Mouse (Mus musculus): ENCODE data around the gene Cd3eap. TPM values are rescaled to one million over a fixed set of nuclear protein-coding genes. Genes with fewer than 3 reads are reported as not detected.

The Cd3eap gene
- polyA plus RNA-seq, 1 experiment: 12.7 TPM

DNA sequence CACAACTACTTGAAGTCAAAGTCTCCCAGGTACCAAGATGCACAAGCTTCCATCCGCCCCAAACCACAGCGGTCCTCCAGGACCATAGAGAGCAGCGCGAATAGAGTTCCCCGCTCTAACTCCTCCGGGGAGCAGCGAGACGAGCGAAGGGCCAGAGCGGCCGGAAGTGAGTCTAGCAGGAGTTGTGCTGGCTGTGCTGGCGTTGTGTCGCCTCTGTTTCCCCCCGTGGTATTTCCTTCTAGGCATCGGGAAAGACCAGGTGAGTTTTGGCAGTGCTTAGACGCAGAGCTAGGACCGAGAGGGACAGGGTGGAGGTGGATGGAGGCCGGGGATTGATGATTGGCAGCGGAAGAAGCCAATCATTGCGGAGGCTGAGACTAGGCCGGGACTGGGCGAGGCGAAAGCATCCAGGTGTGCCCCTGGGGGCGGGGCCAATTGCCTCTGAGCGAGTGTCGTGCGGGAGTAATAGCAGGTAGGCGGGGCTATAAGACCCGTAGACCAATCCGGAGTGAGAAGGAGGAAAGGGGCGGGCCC lies 14.3 kb downstream of the Cd3eap start:
- Histone ChIP-seq H3K27ac (ENCODE audit: insufficient read depth, low read length) (peak overlapping the region; percentile 93), H3K4me1 (ENCODE audit: control insufficient read depth, insufficient read depth, low read length) (peaks cover 4% of the 10 kb centered on the region; the same call in 1 of the 2 replicates), H3K4me3 (replicated peaks; ENCODE audit: insufficient read depth, low read depth, low read length) (peak overlapping the region; percentile 91), H3K27me3 (ENCODE audit: control insufficient read depth, insufficient read depth, low read length) (no peaks in the 10 kb centered on the region)
- WGBS: under 1% methylated on average over 31 of the region's 31 CpGs
- peak; percentile 98 to 99 for DNase-seq
- TF ChIP-seq POLR2A (IDR thresholded peaks at IDR 0.05; ENCODE audit: borderline replicate concordance, insufficient read depth, low read length) (peak; percentile 63; the same call in 1 of the 2 replicates), CTCF (IDR thresholded peaks at IDR 0.05; ENCODE audit: borderline replicate concordance, insufficient read depth, low read depth, low read length) (no peak)

DNA sequence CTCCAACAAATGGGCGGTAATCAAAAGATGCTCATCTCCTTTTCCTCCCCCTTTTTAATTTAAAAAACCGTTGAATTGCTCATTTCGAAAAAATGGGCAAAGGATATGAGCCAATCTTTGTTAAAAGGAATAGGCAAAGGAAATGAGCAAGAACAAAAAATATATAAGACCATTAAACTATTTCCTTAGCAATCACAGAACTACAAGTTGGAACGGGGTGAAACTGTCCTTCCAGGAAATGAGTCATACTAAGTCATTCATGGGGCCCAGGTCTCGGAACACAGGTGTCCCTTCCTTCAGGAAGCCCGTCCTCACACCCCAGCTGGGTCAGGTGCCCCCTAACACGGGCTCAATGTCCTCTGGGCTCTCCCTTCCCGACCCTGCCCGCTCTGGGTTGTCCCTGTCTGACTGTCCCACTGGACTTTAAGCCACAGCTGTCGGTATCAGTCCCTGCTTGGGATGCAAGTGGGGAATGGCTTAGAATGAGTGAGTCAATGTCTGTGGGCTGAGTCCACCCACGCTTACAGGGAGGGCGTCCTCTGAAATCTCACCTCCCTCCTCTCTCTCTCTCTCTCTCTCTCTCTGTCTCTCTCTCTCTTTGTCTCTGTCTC lies 14.9 kb downstream of the Cd3eap start, which contains the start of gene Ercc1:
Gene Ercc1, plus strand, starts transcription at position 542 of the 611 bp plus-strand sequence.
- 16% methylated on average over 12 of the region's 12 CpGs for WGBS
- peak within 1 kb of the TSS; percentile 93 for H3K27ac ChIP-seq (ENCODE audit: insufficient read depth, low read length)
- peak within 1 kb of the TSS; percentile 91 for H3K4me3 ChIP-seq (replicated peaks; ENCODE audit: insufficient read depth, low read depth, low read length)
- no peak for DNase-seq
- no peaks in the 10 kb centered on the region for H3K27me3 ChIP-seq (ENCODE audit: control insufficient read depth, insufficient read depth, low read length)
- TF ChIP-seq CTCF (IDR thresholded peaks at IDR 0.05; ENCODE audit: borderline replicate concordance, insufficient read depth, low read depth, low read length): no peak
- no peak for TF ChIP-seq POLR2A (IDR thresholded peaks at IDR 0.05; ENCODE audit: borderline replicate concordance, insufficient read depth, low read length)
- H3K4me1 ChIP-seq (ENCODE audit: control insufficient read depth, insufficient read depth, low read length): peaks cover 4% of the 10 kb centered on the region; the same call in 1 of the 2 replicates

DNA sequence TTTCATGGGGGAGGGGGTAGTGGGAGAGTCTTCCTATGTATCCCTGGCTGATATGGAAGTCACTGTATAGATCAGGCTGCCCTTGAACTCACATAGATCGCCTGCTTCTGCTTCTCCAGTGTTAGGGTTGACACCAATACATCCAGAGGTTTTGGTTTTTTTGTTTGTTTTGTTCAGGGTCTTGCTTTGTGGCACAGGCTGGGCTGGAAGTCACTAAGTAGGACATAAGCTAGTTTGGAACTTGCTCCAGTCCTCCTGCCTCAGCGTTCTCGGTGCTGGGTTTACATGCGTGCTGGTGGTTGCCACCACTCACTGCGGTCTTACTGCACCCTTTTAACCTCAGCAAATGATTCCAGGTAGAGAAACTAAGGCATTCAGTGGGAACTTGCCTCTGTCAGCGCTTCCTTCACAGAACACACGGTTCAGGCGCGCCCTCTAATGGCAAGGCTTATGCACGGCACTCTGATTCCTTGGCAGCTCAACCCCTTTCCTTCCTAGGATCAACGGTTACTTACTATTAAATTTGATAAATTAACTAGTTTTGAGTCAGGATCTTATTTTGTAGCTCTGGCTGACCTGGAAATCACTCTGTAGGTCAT lies 16.0 kb downstream of the Cd3eap start:
- 1% methylated on average over 11 of the region's 11 CpGs for WGBS
- Histone ChIP-seq H3K4me1 (ENCODE audit: control insufficient read depth, insufficient read depth, low read length) (peaks cover 4% of the 10 kb centered on the region; the same call in 1 of the 2 replicates), H3K4me3 (replicated peaks; ENCODE audit: insufficient read depth, low read depth, low read length) (peak overlapping the region; percentile 24), H3K27me3 (ENCODE audit: control insufficient read depth, insufficient read depth, low read length) (no peaks in the 10 kb centered on the region), H3K27ac (ENCODE audit: insufficient read depth, low read length) (no peak overlapping the region)
- peak; percentile 74 to 86 for DNase-seq
- TF ChIP-seq POLR2A (IDR thresholded peaks at IDR 0.05; ENCODE audit: borderline replicate concordance, insufficient read depth, low read length): no peak
- peak; percentile 90 for TF ChIP-seq CTCF (IDR thresholded peaks at IDR 0.05; ENCODE audit: borderline replicate concordance, insufficient read depth, low read depth, low read length)

DNA sequence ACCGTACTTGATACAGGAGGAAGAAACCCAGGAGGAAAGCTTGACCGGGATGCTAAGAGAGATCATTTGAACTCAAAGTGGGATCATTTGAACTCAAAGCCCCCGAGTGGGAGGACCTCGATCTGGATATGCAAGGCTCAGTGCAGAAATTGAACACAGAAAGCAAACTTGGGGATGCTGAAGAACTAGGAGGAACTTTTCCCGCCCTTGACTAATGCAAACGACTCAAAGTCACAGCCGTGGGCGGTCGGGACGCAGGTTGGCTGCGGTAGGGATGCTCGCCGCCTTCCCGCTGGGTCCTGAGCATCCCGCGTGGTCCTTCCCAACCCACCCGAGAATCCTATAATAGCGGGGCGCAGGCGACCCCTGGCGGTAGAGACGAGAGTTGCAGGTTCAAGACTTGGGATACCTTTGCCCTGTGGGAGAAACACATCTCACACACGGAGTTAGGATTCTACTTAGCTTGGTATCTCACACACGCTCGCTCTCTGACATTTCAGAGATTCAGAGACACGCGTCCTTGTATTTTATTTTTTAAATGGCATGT lies 16.7 kb downstream of the Cd3eap start:
- no peak overlapping the region for H3K27ac ChIP-seq (ENCODE audit: insufficient read depth, low read length)
- peak overlapping the region; percentile 61 for H3K4me3 ChIP-seq (replicated peaks; ENCODE audit: insufficient read depth, low read depth, low read length)
- no peaks in the 10 kb centered on the region for H3K27me3 ChIP-seq (ENCODE audit: control insufficient read depth, insufficient read depth, low read length)
- peaks cover 4% of the 10 kb centered on the region; the same call in 1 of the 2 replicates for H3K4me1 ChIP-seq (ENCODE audit: control insufficient read depth, insufficient read depth, low read length)
- under 1% methylated on average over 27 of the region's 27 CpGs for WGBS
- peak; percentile 95 for TF ChIP-seq CTCF (IDR thresholded peaks at IDR 0.05; ENCODE audit: borderline replicate concordance, insufficient read depth, low read depth, low read length)
- TF ChIP-seq POLR2A (IDR thresholded peaks at IDR 0.05; ENCODE audit: borderline replicate concordance, insufficient read depth, low read length): no peak
- DNase-seq: peak; percentile 90 to 96

DNA sequence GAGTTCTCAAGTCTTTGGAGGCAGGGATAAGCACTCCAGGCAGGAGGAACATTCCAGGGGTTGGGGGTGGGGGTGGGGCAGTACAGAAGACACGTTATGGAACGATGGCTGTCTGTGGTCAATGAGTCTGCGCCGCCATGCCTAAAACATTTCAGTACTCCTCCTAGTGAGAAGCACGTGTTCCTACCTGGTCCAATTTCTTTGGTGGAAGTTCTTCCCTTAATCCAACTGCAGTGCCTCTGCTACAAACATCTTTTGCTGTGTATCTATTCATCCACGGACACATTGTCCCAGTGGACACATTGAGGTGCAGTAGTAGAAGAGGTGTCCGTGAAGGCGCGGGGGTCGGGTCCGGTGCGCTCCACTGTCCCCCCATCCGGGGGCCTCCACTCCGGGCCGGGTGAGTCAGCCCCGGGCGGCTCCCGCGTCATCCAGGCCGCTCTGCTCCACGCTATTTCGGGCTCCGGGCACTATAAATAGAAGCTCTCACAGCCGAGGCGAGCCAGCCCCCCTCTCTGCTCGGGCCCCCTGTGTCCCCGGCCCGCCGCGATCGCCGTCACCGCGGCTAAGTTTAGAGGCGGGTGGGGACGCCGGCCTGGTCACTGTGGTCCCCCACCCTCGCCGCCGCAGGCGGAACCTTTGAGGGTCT lies 17.4 kb downstream of the Cd3eap start:
- WGBS: under 1% methylated on average over 41 of the region's 41 CpGs
- H3K4me3 ChIP-seq (replicated peaks; ENCODE audit: insufficient read depth, low read depth, low read length): peak overlapping the region; percentile 61
- peak; percentile 75 to 84 for DNase-seq
- H3K4me1 ChIP-seq (ENCODE audit: control insufficient read depth, insufficient read depth, low read length): peaks cover 4% of the 10 kb centered on the region; the same call in 1 of the 2 replicates
- no peak overlapping the region for H3K27ac ChIP-seq (ENCODE audit: insufficient read depth, low read length)
- TF ChIP-seq POLR2A (IDR thresholded peaks at IDR 0.05; ENCODE audit: borderline replicate concordance, insufficient read depth, low read length) (no peak), CTCF (IDR thresholded peaks at IDR 0.05; ENCODE audit: borderline replicate concordance, insufficient read depth, low read depth, low read length) (no peak)
- no peaks in the 10 kb centered on the region for H3K27me3 ChIP-seq (ENCODE audit: control insufficient read depth, insufficient read depth, low read length)

DNA sequence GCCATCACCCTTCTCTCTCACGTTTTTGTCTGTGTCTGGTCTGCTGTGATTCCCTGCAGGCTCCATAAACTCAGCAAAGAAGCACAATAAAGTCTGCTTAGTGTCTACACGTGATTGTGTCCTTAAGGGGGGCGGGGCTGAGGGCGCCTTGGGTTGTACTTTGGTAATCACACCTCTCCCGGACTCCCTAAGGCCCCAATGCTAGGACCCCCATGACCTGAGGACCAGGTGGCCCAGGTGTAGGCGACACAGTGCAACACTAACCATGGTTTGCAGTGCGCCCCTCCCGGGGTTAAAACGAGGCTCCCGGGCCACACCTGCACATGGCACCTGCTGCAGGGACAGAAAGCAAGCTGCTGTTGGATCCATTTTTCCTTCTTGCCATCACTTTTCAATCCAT lies 18.0 kb downstream of the Cd3eap start:
- no peak for DNase-seq
- Histone ChIP-seq H3K27ac (ENCODE audit: insufficient read depth, low read length) (no peak overlapping the region), H3K4me3 (replicated peaks; ENCODE audit: insufficient read depth, low read depth, low read length) (no peak overlapping the region), H3K4me1 (ENCODE audit: control insufficient read depth, insufficient read depth, low read length) (peaks cover 4% of the 10 kb centered on the region; the same call in 1 of the 2 replicates), H3K27me3 (ENCODE audit: control insufficient read depth, insufficient read depth, low read length) (no peaks in the 10 kb centered on the region)
- 31% methylated on average over 10 of the region's 10 CpGs for WGBS
- TF ChIP-seq CTCF (IDR thresholded peaks at IDR 0.05; ENCODE audit: borderline replicate concordance, insufficient read depth, low read depth, low read length): no peak
- no peak for TF ChIP-seq POLR2A (IDR thresholded peaks at IDR 0.05; ENCODE audit: borderline replicate concordance, insufficient read depth, low read length)

DNA sequence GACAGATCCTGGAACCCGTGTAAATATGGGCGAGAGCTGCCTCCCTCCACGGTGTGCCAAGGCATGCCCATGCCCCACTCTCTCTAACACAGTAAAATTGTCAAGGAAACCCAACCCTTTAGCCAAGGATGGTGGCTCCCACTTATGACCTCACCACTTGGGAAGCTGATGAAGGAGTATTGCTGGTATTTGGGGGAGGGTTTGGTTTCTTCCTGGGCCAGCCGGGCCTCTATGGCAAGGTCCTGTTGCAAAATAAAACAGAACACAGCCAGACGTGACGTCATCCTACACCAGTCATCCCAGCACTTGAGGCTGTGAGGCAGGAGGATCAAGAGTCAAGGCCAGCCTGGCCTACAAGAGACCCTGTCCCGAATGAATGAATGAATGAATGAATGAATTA lies 20.7 kb downstream of the Cd3eap start:
- Histone ChIP-seq H3K27me3 (ENCODE audit: control insufficient read depth, insufficient read depth, low read length) (no peaks in the 10 kb centered on the region), H3K4me1 (ENCODE audit: control insufficient read depth, insufficient read depth, low read length) (peaks cover 14% of the 10 kb centered on the region; the same call in 1 of the 2 replicates), H3K4me3 (replicated peaks; ENCODE audit: insufficient read depth, low read depth, low read length) (no peak overlapping the region), H3K27ac (ENCODE audit: insufficient read depth, low read length) (no peak overlapping the region)
- no peak for DNase-seq
- WGBS: 78% methylated on average over 7 of the region's 7 CpGs
- TF ChIP-seq CTCF (IDR thresholded peaks at IDR 0.05; ENCODE audit: borderline replicate concordance, insufficient read depth, low read depth, low read length) (no peak), POLR2A (IDR thresholded peaks at IDR 0.05; ENCODE audit: borderline replicate concordance, insufficient read depth, low read length) (no peak)
